Mouse (Mus musculus) bone marrow, adult 2 months (tissue): ENCODE results near the gene Epha1. TPM values are rescaled to one million over a fixed set of nuclear protein-coding genes. Genes with fewer than 3 reads are reported as not detected.

Source experiments
- H3K27ac ChIP-seq: fragments of 200-500 bp; 2 replicates; pipeline ENCODE4 v1.5.1; 2012; ENCODE audit warnings: low read depth, mild to moderate bottlenecking, control low read depth, inconsistent platforms, low read length; ENCODE audit not compliant: control insufficient read depth, poor library complexity, insufficient read depth
- H3K4me1 ChIP-seq: fragments of 200-500 bp; 2 replicates; pipeline ENCODE4 v1.6.1; 2011; ENCODE audit warnings: low read length; ENCODE audit not compliant: control insufficient read depth, insufficient read depth
- H3K4me3 ChIP-seq: fragments of 200-500 bp; replicated peaks from 2 replicates; pipeline ENCODE3; 2011; ENCODE audit warnings: mild to moderate bottlenecking, low read depth, low read length, control low read depth; ENCODE audit not compliant: control insufficient read depth
- CTCF ChIP-seq: fragments of 200-500 bp; IDR thresholded peaks from 2 replicates; pipeline ENCODE4 v1.5.1; 2011; ENCODE audit warnings: low read length, control low read depth; ENCODE audit not compliant: control insufficient read depth, insufficient read depth
- POLR2A ChIP-seq: fragments of 200-500 bp; IDR thresholded peaks from 2 replicates; pipeline ENCODE4 v1.6.1; 2011; ENCODE audit warnings: low read depth, mild to moderate bottlenecking, control low read depth, low read length, borderline replicate concordance; ENCODE audit not compliant: control insufficient read depth
- WGBS: fragments of 180-500 bp; shearing (Covaris S2); methylation state at CpG from one replicate; pipeline ENCODE4 v1.1.7; 2018; 5-methylcytosine and 5-hydroxymethylcytosine counted together
- polyA plus RNA-seq: library from polyadenylated mRNA; stranded (reverse); fragments of >200 nt; gene quantifications from 2 replicates; pipeline ENCODE4 v1.2.4, GENCODE M21; 2011; ENCODE audit warnings: low replicate concordance; ENCODE audit not compliant: missing spikeins, insufficient read depth, insufficient read length

Gene Epha1
- not detected in 2 replicates for polyA plus RNA-seq

- TF ChIP-seq POLR2A = no peak
- TF ChIP-seq CTCF = peak; percentile 27
- 3% methylated on average over 36 of the region's 36 CpGs for WGBS
- H3K27ac ChIP-seq = no peak within 1 kb of the TSS; the same call in 1 of the 2 replicates
- no peaks in the 10 kb centered on the region; the same call in 1 of the 2 replicates for H3K4me1 ChIP-seq
- no peak within 1 kb of the TSS for H3K4me3 ChIP-seq
Observed at GRCm38 (mm10) chr6:42372816-42373547, at the start of gene Epha1. Gene Epha1 (minus strand): TSS chr6:42373268.

GRCm38 (mm10) chr6:42421439-42421838, 48.4 kb upstream of the Epha1 start:
- H3K27ac ChIP-seq = no peak overlapping the region
- no peak overlapping the region for H3K4me3 ChIP-seq
- 7% methylated on average over 2 of the region's 2 CpGs for WGBS
- TF ChIP-seq POLR2A (no peak), CTCF (no peak)
- no peaks in the 10 kb centered on the region; the same call in 1 of the 2 replicates for H3K4me1 ChIP-seq

- H3K4me1 ChIP-seq = no peaks in the 10 kb centered on the region; the same call in 1 of the 2 replicates
- WGBS = 47% methylated on average over 2 of the region's 2 CpGs
- H3K27ac ChIP-seq = no peak overlapping the region
- H3K4me3 ChIP-seq = no peak overlapping the region
- no peak for TF ChIP-seq POLR2A
- TF ChIP-seq CTCF = no peak
Observed at GRCm38 (mm10) chr6:42419443-42419842, 46.4 kb upstream of the Epha1 start.

- Histone ChIP-seq H3K27ac (no peak within 1 kb of the TSS), H3K4me1 (no peaks in the 10 kb centered on the region), H3K4me3 (no peak within 1 kb of the TSS)
- no peak for TF ChIP-seq CTCF
- no peak for TF ChIP-seq POLR2A
- 76% methylated on average over 2 of the region's 2 CpGs for WGBS
Observed at GRCm38 (mm10) chr6:42405134-42405533, 32.1 kb upstream of the Epha1 start, which contains the start of gene Tas2r135. Gene Tas2r135 (plus strand): TSS chr6:42405434.

- H3K4me3 ChIP-seq = no peak within 1 kb of the TSS
- peaks cover 5% of the 10 kb centered on the region for H3K4me1 ChIP-seq
- 84% methylated on average over 1 of the region's 1 CpGs for whole genome bisulfite sequencing
- no peak for TF ChIP-seq CTCF
- no peak for TF ChIP-seq POLR2A
- H3K27ac ChIP-seq = no peak within 1 kb of the TSS
Observed at GRCm38 (mm10) chr6:42399938-42400337, 26.9 kb upstream of the Epha1 start, which contains the start of gene Tas2r143. Gene Tas2r143 (plus strand): TSS chr6:42400238.

GRCm38 (mm10) chr6:42398998-42399397, 25.9 kb upstream of the Epha1 start:
- H3K27ac ChIP-seq = no peak overlapping the region
- no peak overlapping the region for H3K4me3 ChIP-seq
- H3K4me1 ChIP-seq = peaks cover 5% of the 10 kb centered on the region
- WGBS = 94% methylated on average over 1 of the region's 1 CpGs
- TF ChIP-seq POLR2A = no peak
- no peak for TF ChIP-seq CTCF

- Histone ChIP-seq H3K4me3 (no peak overlapping the region), H3K27ac (no peak overlapping the region), H3K4me1 (peaks cover 5% of the 10 kb centered on the region)
- 13% methylated on average over 3 of the region's 3 CpGs for WGBS
- TF ChIP-seq POLR2A (no peak), CTCF (no peak)
Observed at GRCm38 (mm10) chr6:42398285-42398684, 25.2 kb upstream of the Epha1 start.

GRCm38 (mm10) chr6:42397041-42397657, 24.1 kb upstream of the Epha1 start:
- Histone ChIP-seq H3K27ac (peak overlapping the region; percentile 63; the same call in 1 of the 2 replicates), H3K4me3 (no peak overlapping the region), H3K4me1 (peaks cover 5% of the 10 kb centered on the region)
- no peak for TF ChIP-seq POLR2A
- WGBS = 9% methylated on average over 3 of the region's 3 CpGs
